Mouse (Mus musculus) olfactory bulb, adult 2 months (tissue): ENCODE results near the gene Traf5.

Experiments used
- CTCF ChIP-seq: fragments of 200-500 bp; IDR thresholded peaks from 2 replicates; pipeline ENCODE4 v1.5.1; 2012; ENCODE audit warnings: low read depth, mild to moderate bottlenecking, low read length, moderate library complexity; ENCODE audit not compliant: insufficient read depth
- POLR2A ChIP-seq: fragments of 200-500 bp; IDR thresholded peaks from 2 replicates; pipeline ENCODE4 v1.6.1; 2012; ENCODE audit warnings: mild to moderate bottlenecking, low read depth, low read length, moderate library complexity; ENCODE audit not compliant: insufficient read depth

- TF ChIP-seq POLR2A (no peak), CTCF (no peak)
Measured at GRCm38 (mm10) chr1:192082646-192083045, 9.7 kb downstream of the Traf5 start.
